Mouse (Mus musculus) right cerebral cortex, postnatal 10 days (tissue): ENCODE measurements around the gene Nedd8.

Experiments
- DNase-seq, 2 experiments: peaks; one replicate each; pipeline ENCODE4 v3.0.0; 2021; ENCODE audit warnings: low spot score in 2 of 2

The Nedd8 gene

GRCm38 (mm10) chr14:55671833-55672740 lies at the start of gene Nedd8, which contains the start of gene Gmpr2:
Gene Nedd8 (minus strand): TSS chr14:55672124.
Gene Gmpr2 (plus strand): TSS chr14:55671941.
- peak; percentile 95 to 98 for DNase-seq

DNA sequence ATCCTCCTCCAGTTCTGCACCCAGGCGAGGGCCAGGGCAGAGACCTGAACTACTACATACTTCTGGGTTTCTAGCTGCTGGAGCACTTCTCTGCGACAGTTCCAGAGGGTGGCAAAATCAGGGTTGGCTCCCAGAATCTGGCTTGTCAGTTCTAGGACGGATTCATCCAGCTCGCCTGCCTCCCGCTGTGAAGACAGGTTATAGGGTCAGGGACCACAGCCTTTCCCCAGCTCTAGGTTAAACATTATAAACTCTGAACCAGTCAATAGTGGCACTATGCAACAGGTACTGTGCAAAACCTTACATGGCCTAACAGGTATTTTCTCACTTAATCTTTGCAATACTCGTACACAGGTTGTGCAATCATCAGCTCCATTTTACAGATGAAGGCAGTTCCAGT lies 49.2 kb upstream of the Nedd8 start:
- DNase-seq: no peak

GRCm38 (mm10) chr14:55720666-55721065 lies 48.7 kb upstream of the Nedd8 start:
- DNase-seq: no peak

- no peak for DNase-seq
Measured at GRCm38 (mm10) chr14:55719737-55720136, 47.8 kb upstream of the Nedd8 start.

- DNase-seq: no peak
Measured at GRCm38 (mm10) chr14:55716884-55717283, 45.0 kb upstream of the Nedd8 start.

DNA sequence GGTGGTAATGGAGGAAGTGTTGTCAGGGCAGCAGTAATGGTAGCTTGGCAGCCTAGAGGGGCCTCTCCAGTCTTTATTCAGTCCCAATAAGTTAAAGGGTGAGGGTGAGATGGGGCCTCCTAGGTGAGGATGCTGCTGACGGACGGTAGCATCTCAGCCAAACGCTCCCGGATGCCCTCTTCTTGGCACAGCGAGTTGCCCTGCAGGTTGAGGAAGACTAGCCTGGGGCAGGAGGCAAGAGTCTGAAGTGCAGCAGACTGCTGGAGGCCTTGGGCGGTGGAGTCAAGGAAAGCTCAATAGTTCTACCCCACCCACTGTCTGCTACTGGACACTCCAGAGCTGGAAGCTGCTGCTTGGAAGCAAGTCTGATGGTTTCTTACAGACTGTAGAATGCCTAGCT lies 44.3 kb upstream of the Nedd8 start:
- DNase-seq: no peak

DNA sequence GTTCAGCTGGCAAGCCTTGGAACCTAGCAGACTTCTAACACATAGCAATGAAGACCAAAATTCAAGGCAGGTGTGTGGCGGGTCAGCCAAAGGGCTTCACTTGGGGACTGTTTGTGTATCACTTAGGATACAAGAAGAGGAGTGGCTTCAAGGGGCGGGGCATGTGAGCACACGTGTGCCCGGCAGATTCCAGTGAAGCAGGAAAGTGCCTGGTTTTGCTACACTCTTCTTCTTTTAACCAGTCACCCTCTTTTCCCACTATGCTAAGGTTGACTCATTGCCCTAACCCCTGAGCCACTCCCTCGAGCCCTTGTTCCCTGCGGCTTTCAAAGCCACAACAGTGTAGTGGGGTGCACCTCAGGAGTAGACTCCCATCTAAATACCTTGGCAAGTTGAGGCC lies 43.0 kb upstream of the Nedd8 start:
- no peak for DNase-seq

GRCm38 (mm10) chr14:55713729-55714122 lies 41.8 kb upstream of the Nedd8 start, which contains the start of gene Tgm1:
Gene Tgm1 (minus strand): TSS chr14:55713926.
- no peak for DNase-seq

DNA sequence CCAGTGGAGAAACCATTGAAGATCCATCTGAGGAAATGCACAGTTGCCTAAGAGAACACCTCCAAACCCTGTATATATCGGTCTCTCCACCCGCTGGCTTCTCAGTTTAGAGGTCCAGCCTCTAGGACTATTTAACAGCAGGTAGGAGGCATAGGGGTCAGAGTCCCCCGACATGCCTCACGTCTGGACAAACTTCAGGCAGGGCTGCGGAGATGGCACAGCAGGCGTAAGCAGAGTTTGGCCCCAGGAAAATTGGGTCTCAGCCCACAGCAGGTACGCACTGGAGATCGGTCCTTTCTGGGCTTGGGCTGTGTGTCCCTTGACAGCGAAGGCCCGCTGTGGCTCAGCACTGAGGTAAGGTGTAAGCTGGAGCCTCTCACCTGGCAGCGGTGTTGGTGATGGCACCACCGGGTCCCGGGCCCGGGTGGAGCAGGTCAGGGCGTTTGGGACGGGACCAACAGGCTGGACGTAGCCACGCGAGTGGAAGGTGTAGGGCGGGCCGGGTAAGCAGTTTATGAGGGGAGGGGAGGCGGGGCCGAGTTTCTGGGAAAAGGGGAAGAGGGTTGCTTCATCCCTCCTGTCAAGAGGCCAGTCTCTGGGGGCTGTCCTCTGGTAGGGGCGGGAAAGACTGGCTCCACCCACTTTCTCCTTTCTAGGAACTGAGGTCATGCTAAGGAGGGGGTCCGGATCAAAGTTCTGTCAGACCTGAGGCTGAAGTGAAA lies 41.2 kb upstream of the Nedd8 start:
- DNase-seq: no peak

- DNase-seq: no peak
Measured at GRCm38 (mm10) chr14:55711786-55712185, 39.9 kb upstream of the Nedd8 start.

GRCm38 (mm10) chr14:55709509-55709908 lies 37.6 kb upstream of the Nedd8 start:
- DNase-seq: no peak

DNA sequence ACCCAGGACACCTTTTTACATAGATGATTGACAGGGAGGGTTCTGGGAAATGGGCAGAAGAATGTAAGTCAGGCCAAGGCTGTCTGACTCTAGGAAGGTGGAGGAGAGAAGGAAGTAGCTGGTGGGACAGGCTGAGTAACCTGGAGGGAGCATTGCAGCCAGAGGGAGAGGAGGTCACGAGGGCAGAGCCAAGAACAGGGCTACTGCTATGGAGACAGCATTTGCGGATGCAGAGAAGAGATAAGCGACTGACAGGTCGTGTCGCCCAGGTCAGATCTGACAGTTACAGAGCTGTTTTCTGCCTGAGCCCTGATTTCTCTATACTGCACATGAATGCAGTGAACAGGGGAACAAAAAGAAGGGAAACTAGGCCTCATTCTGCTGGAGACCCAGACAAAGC lies 35.5 kb upstream of the Nedd8 start:
- no peak for DNase-seq

- DNase-seq: no peak
Measured at GRCm38 (mm10) chr14:55706051-55706600, 34.2 kb upstream of the Nedd8 start.

GRCm38 (mm10) chr14:55702761-55703160 lies 30.8 kb upstream of the Nedd8 start:
- DNase-seq: no peak

DNA sequence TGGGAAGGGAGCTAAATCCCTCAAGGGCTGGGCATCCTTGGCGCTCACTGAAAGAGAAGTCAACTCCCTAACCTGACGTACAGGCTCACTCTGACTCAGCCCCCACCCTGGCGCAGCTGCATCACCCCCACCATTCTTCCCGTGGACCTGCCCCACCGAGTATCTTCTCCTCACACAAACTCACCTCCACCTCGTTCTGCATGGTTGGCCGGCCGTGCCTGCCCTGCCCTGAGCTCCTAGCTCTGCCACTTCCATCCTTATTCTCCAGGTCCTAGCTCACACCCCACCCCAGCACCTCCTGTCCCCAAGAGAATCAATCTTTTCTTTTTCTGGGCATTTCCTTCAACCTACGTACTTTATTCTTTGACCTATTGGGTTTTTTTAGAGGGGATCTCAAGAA lies 29.2 kb upstream of the Nedd8 start:
- no peak for DNase-seq

DNA sequence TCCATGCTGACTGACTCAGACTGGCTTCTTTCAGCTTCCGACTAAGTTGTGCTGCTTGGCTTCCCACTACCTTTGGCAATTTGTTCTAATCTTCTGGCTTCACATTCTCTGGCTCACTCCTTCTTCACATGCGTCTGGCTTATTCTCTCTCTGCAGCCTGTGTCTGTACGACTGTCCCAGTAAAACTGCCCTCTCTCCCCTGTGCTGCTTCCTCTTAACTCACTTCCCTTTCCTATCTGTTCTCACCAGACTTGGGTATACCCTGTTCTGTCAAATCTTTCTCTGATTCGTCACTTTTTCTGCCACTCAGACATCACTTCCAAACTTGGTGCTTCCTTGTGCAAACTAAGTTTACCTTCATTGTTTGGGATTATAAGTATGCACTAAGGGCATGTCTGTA lies 25.3 kb upstream of the Nedd8 start:
- DNase-seq: no peak

DNA sequence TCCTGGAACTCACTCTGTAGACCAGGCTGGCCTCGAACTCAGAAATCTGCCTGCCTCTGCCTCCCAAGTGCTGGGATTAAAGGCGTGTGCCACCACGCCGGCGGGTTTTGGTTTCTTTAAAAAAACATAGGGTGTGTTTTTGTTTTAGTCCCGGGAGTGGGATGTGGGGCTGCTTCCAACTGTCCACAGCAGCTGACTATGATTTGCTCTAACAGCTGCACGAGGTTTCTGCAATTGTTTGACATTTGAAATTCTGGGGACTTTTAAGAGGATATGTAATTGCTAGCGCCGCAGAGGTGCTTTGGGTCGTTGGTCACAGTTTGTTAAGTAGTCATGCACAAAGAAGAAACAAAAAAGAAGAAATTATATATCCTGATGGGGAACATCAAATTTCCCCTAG lies 17.5 kb upstream of the Nedd8 start:
- DNase-seq: no peak

DNA sequence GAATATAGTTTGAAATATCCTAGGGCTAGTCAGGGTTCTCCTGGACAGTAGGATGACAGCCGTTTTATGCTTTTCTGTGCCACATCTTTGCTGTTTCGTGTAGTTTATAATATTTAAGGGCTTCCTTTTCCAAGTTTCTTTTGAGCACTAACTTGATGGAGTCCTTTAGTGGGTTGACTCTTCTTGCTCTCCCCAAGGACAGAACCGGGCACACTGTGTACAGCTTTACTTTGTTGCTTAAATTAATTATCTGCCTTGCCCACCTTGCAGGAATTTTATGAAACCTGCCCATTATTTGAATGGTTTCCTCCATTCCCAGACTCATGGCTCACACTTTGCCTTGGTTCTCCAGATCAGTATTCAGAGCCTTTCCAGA lies 10.2 kb upstream of the Nedd8 start:
- DNase-seq: no peak

DNA sequence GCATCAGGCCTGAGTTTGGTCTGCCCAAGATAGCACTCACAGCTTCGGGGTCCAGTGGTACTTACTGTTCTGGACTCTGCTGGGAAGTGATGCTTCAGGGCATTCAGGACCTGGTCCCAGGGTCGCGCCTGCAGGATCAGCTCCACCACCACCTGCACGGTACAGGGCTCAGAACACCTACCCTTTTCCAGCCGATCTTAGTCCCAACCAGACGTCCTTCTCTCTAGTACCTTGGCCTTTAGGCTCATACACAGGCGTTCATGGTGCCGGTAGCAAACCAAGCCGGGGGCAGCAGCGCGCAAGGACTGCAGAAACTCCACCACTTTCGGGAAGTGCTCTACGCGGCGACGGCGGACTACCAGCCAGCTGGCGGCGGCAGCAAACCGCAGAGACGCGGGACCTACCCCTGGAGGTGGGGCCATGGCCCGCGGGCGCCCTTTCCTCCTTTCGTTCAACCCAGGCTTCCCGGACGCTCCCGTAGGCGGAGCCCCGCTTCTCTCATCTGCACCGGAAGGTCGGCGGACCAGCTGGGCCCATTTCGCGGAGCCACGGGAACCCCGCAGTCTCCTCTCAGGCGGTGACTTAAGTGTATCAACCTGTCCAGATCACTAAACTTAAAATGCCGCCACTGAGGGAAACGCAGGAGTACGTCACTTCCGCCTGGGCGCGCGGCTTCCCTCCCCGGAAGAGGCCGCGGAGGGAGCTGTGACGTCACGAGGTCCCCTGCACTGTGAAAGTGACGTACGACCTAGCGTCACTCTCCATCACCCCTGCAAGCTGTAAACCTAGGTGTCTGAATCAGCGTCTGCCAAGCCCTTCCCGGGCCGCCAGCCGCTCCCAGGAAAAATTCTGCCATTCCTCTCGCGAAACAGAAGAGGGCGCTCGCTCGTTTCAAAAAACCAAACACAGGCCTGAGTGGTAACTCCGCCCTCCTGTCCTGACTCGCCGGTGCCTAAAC lies 9.5 kb upstream of the Nedd8 start, which contains the start of gene Tinf2:
Gene Tinf2, minus strand, starts transcription at position 661 of the 958 bp plus-strand sequence.
- peak; percentile 97 to 98 for DNase-seq

DNA sequence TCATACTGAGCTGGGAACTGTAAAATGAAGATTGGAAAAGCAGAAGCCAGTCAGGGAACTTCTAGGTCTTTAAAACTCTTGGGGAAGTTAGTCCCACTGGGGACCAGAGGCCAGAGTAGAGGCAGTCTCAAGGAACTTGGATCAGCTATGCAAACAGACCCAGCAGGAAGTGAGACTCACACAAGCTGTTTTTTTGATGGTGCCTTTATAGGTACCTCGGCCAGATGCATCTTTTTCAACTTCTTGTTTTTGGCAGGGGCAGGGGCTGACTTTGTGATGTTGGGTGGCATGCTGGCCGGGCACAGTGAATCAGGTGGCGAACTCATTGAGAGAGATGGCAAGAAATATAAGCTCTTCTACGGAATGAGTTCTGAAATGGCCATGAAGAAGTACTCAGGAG lies 5.7 kb upstream of the Nedd8 start:
- DNase-seq: no peak

GRCm38 (mm10) chr14:55672741-55673060 lies 777 bp upstream of the Nedd8 start:
- no peak for DNase-seq

GRCm38 (mm10) chr14:55671486-55671832 lies 465 bp downstream of the Nedd8 start:
- DNase-seq: peak in 1 of 2 experiments; percentile 73
